Mouse (Mus musculus): ENCODE data around the gene Ubxn6. TPM values are rescaled to one million over a fixed set of nuclear protein-coding genes. Genes with fewer than 3 reads are reported as not detected.

The Ubxn6 gene
- polyA plus RNA-seq, 1 experiment, result 57.1 TPM

DNA sequence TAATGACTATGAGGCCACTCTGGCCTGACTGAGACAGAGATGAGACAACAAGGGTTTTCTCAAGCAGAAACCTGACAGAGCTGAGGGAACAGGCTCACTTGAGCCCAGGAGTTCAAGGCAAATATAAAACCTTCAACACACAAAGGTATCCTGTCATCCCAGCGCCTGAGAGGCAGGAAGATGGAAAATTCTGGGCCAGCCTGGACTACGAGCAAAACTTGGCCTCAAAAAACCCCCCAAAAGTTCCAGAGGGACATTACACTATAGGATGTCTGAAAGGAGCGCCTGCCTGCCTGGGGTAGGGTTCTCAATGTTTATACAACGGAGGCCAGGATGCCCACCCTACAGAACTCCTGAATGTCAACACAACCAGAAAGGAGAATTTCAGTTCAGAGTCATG lies 39.6 kb downstream of the Ubxn6 start:
- no peak for TF ChIP-seq POLR2A (IDR thresholded peaks at IDR 0.05; ENCODE audit: low read depth, low read length)
- TF ChIP-seq CTCF (IDR thresholded peaks at IDR 0.05; ENCODE audit: extremely low read depth, insufficient read length, insufficient replicate concordance, low read depth, low read length), result no peak
- Histone ChIP-seq H3K36me3 (ENCODE audit: control insufficient read depth, insufficient read depth, low read length) (peaks cover 10% of the 10 kb centered on the region), H3K27me3 (ENCODE audit: control insufficient read depth, insufficient read depth, low read length) (no peaks in the 10 kb centered on the region), H3K4me1 (ENCODE audit: control insufficient read depth, insufficient read depth, insufficient read length, low read length) (peaks cover 27% of the 10 kb centered on the region), H3K27ac (ENCODE audit: insufficient read depth, low read depth, low read length) (peak overlapping the region; percentile 57; the same call in 1 of the 2 replicates), H3K4me3 (ENCODE audit: low read depth, low read length) (peak overlapping the region; percentile 34)
- WGBS, result 62% methylated on average over 4 of the region's 4 CpGs

GRCm38 (mm10) chr17:56034726-56035100 lies 40.1 kb downstream of the Ubxn6 start:
- Histone ChIP-seq H3K36me3 (ENCODE audit: control insufficient read depth, insufficient read depth, low read length) (peaks cover 10% of the 10 kb centered on the region), H3K27me3 (ENCODE audit: control insufficient read depth, insufficient read depth, low read length) (no peaks in the 10 kb centered on the region), H3K4me1 (ENCODE audit: control insufficient read depth, insufficient read depth, insufficient read length, low read length) (peaks cover 27% of the 10 kb centered on the region), H3K27ac (ENCODE audit: insufficient read depth, low read depth, low read length) (peak overlapping the region; percentile 57), H3K4me3 (ENCODE audit: low read depth, low read length) (peak overlapping the region; percentile 34)
- TF ChIP-seq POLR2A (IDR thresholded peaks at IDR 0.05; ENCODE audit: low read depth, low read length) (no peak), CTCF (IDR thresholded peaks at IDR 0.05; ENCODE audit: extremely low read depth, insufficient read length, insufficient replicate concordance, low read depth, low read length) (no peak)
- WGBS, result 73% methylated on average over 6 of the region's 6 CpGs

GRCm38 (mm10) chr17:56034040-56034725 lies 40.6 kb downstream of the Ubxn6 start:
- Histone ChIP-seq H3K4me3 (ENCODE audit: low read depth, low read length) (peak overlapping the region; percentile 34; the same call in 1 of the 2 replicates), H3K27ac (ENCODE audit: insufficient read depth, low read depth, low read length) (peak overlapping the region; percentile 57; the same call in 1 of the 2 replicates), H3K27me3 (ENCODE audit: control insufficient read depth, insufficient read depth, low read length) (no peaks in the 10 kb centered on the region), H3K36me3 (ENCODE audit: control insufficient read depth, insufficient read depth, low read length) (peaks cover 10% of the 10 kb centered on the region), H3K4me1 (ENCODE audit: control insufficient read depth, insufficient read depth, insufficient read length, low read length) (peaks cover 27% of the 10 kb centered on the region)
- WGBS, result 66% methylated on average over 7 of the region's 7 CpGs
- TF ChIP-seq POLR2A (IDR thresholded peaks at IDR 0.05; ENCODE audit: low read depth, low read length), result no peak
- no peak for TF ChIP-seq CTCF (IDR thresholded peaks at IDR 0.05; ENCODE audit: extremely low read depth, insufficient read length, insufficient replicate concordance, low read depth, low read length)

GRCm38 (mm10) chr17:56032831-56033230 lies 42.0 kb downstream of the Ubxn6 start:
- Histone ChIP-seq H3K27me3 (ENCODE audit: control insufficient read depth, insufficient read depth, low read length) (no peaks in the 10 kb centered on the region), H3K27ac (ENCODE audit: insufficient read depth, low read depth, low read length) (peak overlapping the region; percentile 81), H3K4me1 (ENCODE audit: control insufficient read depth, insufficient read depth, insufficient read length, low read length) (peaks cover 27% of the 10 kb centered on the region), H3K36me3 (ENCODE audit: control insufficient read depth, insufficient read depth, low read length) (peaks cover 13% of the 10 kb centered on the region), H3K4me3 (ENCODE audit: low read depth, low read length) (no peak overlapping the region)
- 46% methylated on average over 7 of the region's 7 CpGs for WGBS
- no peak for TF ChIP-seq CTCF (IDR thresholded peaks at IDR 0.05; ENCODE audit: extremely low read depth, insufficient read length, insufficient replicate concordance, low read depth, low read length)
- no peak for TF ChIP-seq POLR2A (IDR thresholded peaks at IDR 0.05; ENCODE audit: low read depth, low read length)

DNA sequence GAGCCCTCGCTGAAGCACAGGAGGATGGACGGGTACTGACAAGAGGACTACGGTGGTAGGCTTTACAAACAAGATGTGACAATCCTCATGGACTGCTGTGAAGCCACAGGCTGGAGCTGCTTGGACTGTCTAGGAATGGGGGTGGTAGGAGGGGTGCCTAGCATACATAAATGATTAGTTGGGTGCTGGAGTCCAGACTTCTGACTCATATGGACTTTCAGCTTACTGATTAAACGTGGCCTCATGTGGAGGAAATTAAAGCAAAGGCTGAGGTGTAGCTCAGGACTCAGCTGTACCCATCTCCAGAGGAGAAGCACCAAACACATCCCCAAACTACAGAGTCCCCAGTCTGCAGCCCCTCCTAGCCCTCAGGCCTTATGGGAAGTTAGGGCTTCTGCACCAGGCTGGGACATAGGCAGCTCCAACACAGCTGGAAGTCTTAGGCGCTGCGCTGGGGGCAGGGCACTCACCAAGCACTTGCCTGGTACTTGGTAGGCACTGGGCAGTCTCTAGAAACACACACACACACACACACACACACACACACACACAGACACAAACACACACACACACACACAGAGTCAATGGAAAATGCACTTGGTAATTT lies 42.6 kb downstream of the Ubxn6 start:
- 37% methylated on average over 6 of the region's 6 CpGs for WGBS
- TF ChIP-seq POLR2A (IDR thresholded peaks at IDR 0.05; ENCODE audit: low read depth, low read length) (no peak), CTCF (IDR thresholded peaks at IDR 0.05; ENCODE audit: extremely low read depth, insufficient read length, insufficient replicate concordance, low read depth, low read length) (no peak)
- Histone ChIP-seq H3K4me1 (ENCODE audit: control insufficient read depth, insufficient read depth, insufficient read length, low read length) (peaks cover 27% of the 10 kb centered on the region), H3K4me3 (ENCODE audit: low read depth, low read length) (0 out of 2 replicates have a peak overlapping the region, but pooled peaks have one; percentile 23), H3K27ac (ENCODE audit: insufficient read depth, low read depth, low read length) (peak overlapping the region; percentile 81), H3K27me3 (ENCODE audit: control insufficient read depth, insufficient read depth, low read length) (no peaks in the 10 kb centered on the region), H3K36me3 (ENCODE audit: control insufficient read depth, insufficient read depth, low read length) (peaks cover 13% of the 10 kb centered on the region)

DNA sequence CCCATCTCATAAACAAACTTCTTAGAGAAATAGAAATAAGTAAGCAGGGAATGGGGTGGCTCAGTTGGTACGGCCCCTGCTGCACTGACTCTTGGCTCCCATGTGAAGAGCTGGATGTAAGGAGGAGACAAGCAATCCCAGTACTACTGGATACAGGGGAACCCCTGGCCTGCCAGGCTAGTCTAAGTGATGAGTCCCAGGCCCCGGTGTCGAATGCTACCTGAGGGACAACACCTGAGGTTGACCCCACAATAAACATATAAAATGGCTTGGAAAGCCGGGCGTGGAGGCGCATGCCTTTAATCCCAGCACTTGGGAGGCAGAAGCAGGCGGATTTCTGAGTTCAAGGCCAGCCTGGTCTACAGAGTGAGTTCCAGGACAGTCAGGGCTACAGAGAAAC lies 43.4 kb downstream of the Ubxn6 start:
- Histone ChIP-seq H3K27ac (ENCODE audit: insufficient read depth, low read depth, low read length) (no peak overlapping the region), H3K27me3 (ENCODE audit: control insufficient read depth, insufficient read depth, low read length) (no peaks in the 10 kb centered on the region), H3K36me3 (ENCODE audit: control insufficient read depth, insufficient read depth, low read length) (peaks cover 13% of the 10 kb centered on the region), H3K4me3 (ENCODE audit: low read depth, low read length) (no peak overlapping the region), H3K4me1 (ENCODE audit: control insufficient read depth, insufficient read depth, insufficient read length, low read length) (peaks cover 25% of the 10 kb centered on the region)
- WGBS, result 82% methylated on average over 7 of the region's 7 CpGs
- TF ChIP-seq CTCF (IDR thresholded peaks at IDR 0.05; ENCODE audit: extremely low read depth, insufficient read length, insufficient replicate concordance, low read depth, low read length), result no peak

- Histone ChIP-seq H3K27ac (ENCODE audit: insufficient read depth, low read depth, low read length) (no peak overlapping the region), H3K36me3 (ENCODE audit: control insufficient read depth, insufficient read depth, low read length) (peaks cover 13% of the 10 kb centered on the region), H3K4me1 (ENCODE audit: control insufficient read depth, insufficient read depth, insufficient read length, low read length) (peaks cover 25% of the 10 kb centered on the region), H3K27me3 (ENCODE audit: control insufficient read depth, insufficient read depth, low read length) (no peaks in the 10 kb centered on the region), H3K4me3 (ENCODE audit: low read depth, low read length) (no peak overlapping the region)
- WGBS, result 54% methylated on average over 5 of the region's 5 CpGs
- TF ChIP-seq POLR2A (IDR thresholded peaks at IDR 0.05; ENCODE audit: low read depth, low read length), result no peak
- no peak for TF ChIP-seq CTCF (IDR thresholded peaks at IDR 0.05; ENCODE audit: extremely low read depth, insufficient read length, insufficient replicate concordance, low read depth, low read length)
Observed at GRCm38 (mm10) chr17:56030919-56031318, 43.9 kb downstream of the Ubxn6 start.

All from small intestine, adult 2 months (tissue).